Mouse (Mus musculus): ENCODE results near the gene Arcn1.

Gene Arcn1

DNA sequence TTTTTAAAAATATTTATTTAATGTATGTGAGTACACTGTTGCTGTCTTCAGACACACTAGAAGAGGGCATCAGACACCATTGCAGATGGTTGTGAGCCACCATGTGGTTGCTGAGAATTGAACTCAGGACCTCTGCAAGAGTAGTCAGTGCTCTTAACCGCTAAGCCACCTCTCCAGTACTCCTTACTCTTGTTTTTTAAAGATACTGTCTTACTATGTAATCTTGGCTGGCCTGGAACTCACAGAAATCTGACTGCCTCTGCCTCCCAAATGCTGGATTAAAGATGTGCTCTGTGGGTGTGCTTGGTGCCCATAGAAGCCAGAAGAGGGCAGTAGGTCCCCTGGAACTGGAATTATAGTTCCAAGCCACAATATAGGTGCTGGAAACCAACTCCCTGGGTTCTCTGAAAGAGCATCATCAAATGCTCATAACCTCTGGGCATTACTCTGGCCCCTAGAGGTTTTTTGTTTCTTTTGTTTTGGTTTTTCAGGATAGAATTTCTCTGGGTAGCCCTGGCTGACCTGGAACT lies 26.9 kb downstream of the Arcn1 start:
- DNase-seq: no peak

DNA sequence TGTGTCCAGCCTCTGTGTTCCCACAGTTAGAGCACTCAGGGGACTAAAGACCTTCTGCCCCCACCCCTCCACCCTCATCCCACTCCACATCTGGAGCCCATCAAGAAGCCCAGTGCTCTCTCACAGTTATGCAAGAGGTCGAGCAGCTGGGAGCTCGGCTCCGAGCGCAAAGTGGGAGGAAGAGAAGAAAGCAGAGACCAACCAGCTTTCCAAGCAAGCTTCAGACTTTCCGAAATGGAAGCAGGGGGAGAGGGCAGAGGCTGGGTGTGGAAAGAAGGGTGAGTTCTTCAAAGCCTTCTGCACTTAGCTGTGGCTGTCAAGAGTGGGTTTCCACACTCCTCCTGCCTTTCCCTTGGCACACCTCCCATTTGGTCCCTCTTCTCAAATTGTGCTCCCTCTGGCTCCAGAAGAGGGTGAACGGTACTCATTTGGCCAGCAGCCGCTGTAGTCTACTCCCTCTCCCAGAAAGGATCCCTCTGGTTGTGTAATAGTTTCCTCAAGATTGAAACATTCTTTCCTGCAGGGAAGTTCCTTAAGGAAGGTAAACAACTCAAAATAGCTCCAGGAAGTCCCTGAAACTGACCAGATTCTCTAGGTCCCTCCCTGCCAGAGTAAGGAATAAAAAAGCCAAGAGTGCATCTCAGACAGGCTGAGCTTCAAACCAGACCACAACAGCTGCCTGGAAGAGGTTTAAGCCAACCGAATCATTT lies 30.2 kb downstream of the Arcn1 start:
- no peak for DNase-seq

DNA sequence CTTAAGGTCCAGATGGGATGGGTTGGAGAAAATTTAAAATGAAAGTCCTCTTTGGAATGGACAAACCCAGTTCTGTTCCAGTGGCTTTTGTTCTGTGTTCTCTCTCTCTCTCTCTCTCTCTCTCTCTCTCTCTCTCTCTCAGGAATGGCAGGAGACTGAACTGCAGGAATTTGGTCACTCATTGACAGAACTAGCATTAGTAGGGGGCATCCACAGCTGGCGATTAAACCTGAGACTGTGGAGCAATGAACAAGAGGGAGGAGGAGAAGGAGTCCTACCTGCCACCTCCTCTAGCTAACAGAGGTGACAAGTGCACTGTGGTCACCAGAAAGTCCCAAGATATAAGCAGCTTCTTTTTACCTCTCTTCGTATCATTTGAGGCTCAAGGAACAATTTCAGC lies 31.3 kb downstream of the Arcn1 start:
- no peak for DNase-seq

DNA sequence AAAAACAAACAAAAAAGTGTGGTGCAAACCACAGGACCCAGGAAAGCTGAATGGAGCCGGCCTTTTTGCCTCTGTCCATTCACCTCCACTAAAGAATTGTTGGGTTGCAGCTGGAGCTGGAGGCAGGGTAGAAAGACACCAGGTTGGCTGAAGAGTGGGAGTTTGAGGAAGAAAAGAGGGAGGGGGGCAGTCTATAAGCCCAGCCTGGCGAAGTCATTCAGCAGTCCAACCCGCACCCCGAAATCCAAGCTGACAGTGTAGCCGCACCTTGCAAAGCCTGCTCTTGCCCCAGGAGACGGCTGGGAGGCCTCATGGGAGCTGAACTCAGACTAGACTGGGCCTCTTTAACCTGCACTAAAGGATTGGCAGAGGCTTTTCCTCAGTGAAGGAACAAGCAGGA lies 31.8 kb downstream of the Arcn1 start:
- no peak for DNase-seq

DNA sequence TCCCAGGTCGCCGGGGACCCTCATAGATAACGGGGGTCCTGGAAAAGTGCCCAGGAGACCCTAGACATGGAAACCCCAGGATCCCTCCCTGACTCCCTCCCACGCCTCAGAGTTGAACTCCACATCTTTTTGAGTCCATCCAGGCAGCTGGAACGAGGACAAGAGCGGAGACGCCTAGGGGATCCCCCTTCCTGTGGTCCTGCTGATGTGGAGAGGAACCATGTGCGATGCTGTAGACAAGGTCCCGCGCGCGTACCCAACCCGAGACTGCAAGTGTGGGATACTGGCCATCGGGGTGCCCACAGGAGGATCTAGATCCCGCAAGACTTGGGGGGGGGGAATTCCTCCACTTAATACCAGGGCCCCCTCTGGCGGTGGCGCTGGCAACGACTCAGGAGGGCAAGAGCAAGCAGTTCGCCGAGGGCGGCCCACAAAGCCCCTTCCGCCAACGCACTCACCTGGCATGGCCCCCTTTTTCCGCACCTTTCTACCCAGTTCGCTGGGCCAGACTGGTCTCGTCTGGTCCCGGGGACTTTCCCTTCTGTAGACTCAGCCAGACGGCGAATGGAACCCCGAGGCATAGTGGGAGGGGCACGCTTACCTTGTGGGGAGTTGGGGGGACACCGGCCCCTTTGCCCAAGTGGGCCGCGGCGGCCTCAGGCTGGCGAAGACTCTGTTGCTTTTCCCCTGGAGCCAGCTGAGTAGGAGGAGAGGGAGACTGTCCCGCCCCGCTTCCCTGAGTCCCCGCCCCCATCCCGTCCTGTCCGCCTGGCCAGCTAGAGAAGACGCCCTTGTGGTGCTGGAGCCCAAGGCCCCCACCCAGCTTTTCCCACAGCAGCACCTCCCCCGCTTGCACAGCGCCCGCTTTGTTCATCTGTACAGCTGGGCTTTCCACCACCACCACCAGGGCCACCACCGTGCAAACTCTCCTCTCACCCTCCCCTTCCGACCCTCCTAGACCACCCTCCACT lies 32.8 kb downstream of the Arcn1 start, which contains the start of gene Phldb1:
TSS of gene Phldb1 (minus strand) at position 675 of the 971 bp plus-strand sequence.
- peak; percentile 89 for DNase-seq

DNA sequence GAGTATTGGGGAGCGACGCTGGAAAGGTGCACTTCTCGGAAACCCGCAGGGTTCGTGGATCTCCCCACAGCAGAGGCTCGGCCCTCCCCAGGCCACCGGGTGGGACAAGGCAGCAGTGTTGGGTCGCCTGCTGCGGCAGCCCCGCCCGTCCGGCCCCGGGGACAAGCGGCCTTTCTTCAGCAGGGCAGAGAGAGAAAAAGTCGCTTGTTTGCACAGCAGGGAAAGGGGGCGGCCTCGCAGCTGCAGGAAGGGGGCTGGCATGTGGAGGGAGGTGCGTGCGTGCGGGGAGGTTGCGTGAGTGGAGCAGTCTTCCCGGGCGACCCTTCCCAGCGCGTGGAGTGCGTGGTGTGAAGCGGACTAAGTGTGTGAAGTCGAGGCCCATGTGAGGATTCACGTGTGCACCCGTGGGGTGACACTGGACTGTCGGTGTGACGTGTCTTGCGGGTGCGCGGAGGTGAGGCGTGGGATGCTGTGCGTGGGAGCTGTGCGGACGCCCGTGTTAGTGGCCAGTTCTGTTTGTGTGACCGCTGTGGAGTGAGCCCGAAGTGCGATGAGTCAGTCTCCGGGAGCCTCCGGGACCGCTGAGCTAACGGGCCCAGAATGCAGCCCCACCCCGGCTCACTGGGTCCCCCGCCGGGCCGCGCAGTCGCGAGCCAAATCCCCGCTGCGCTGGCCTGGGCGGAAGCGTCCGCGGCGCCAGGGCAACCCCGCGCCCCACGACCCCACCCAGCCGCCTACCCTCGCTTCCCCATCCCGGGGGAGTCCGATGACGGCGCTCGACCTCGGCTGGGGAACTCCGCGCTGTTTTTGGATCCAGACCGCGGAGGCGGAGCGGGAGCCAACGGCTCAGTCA lies 33.7 kb downstream of the Arcn1 start:
- peak; percentile 86 for DNase-seq

DNA sequence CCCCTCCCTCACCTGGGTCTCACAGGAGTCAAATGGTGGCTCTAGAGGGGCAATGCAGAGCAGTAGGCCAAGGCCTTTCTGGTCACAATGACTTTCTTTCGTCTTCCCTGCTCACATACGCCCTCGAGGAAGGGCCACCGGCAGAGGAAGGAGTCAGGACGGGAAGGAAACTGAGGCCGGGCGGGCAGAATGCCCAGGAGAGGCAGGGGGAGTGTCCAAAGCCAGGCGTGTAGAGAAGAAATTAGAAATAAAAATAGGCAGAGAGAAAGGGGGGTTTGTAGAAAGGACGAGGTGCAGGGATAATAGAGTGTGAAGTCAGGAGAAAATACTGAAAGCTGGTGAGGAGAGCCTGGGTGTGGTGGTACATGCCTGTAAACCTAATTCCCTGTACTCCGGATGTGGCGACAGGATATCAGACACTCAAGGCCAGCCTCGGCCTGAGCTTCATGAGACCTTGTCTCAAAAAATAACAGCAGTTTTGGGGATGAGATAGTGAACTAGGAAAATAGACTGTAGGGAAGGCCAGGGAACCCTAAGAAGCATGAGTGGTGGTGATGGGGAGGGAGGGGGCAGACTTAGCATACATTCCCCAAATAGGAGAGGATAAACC lies 34.6 kb downstream of the Arcn1 start:
- DNase-seq: no peak

DNA sequence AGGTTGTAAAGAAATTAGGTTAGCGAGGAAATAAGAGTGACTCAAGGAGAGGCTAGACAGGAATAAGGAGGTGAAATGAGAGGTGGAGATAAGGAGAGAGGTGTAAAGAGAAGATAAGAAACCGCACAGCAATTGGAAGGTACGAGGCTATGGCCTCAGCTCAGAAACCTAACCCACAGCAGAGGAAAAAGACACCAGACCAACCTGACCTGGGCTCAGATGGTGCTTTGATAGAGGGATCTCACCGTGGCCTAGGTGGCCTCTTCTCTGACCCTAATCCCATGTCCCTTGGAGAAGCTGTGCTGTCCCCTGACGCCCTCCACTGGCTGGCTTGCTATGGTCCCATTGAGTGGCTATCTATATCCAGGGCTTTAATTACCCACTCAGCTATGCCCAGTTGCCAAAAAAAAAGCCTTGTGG lies 35.5 kb downstream of the Arcn1 start:
- DNase-seq: no peak

DNA sequence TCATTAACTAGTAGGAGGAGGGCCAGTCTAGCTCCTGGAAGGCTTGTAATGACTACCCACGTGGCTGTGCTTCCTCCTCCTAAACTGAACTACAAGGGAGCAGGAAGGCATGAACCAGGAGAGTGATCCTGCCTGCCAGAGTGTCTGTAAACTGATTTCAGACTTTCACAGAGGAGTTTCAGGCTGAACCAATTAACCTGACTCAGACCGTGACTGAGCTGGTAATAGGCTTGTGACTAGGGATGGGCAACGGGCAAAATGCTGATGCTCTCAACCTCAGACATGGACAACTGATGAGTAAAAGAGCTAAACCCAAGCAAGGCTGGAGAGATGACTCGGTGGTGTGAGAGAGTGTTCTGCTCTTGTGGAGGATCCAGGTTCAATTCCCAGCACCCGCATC lies 40.2 kb downstream of the Arcn1 start:
- no peak for DNase-seq

DNA sequence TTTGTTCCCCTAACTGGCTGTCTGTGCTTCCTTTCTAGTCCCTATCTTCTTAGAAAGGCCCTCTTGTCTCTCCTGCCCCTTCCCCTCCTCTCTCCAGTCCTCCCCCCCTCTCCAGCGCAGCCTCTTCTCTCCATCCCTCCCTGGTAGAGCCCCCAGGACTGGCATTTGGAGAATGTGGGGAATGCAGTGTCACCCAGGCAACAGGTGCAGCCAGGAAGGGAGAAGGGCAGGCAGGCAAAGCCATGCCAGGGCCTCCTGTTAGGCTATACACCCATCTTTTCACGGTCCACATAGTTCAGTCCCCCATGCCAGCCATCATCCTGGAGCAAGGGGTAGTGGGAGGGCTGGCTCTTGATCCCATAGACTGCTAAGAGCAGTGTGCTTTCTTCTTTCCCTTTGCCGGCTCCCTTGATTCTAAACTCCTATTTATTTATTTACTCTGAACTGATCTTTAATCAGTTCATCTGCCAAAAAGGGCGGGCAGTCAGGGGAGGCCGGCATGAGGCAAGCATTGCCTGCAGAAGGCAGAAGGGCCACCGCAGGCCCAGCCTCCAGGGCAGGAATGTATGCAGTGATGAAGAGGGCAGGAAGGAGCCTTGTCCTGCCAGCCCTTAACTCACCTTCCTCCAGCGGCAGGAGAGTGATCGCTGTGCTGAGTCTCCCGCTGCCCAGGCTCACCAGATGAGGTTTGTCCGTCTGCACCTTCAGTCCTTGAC lies 41.1 kb downstream of the Arcn1 start:
- DNase-seq: no peak

DNA sequence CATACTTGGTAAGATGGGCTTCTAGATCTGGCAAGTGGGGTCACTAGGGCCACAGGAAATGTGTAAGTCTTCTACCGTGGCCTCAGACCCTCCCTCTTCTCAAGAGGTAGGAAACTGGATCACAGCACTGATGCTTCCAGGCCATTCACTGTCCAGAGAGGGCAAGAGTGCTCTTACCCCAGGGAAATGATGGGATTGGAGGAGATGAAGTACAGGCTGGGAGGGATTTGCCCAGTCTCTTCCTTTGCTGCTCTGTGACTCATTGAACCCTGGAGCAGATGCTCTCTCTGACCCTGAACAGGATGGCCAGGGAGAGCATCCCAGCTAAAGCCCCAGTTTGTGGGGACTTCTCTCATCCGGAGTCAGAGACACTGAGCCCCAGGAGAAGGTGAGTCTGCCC lies 43.0 kb downstream of the Arcn1 start:
- no peak for DNase-seq

DNA sequence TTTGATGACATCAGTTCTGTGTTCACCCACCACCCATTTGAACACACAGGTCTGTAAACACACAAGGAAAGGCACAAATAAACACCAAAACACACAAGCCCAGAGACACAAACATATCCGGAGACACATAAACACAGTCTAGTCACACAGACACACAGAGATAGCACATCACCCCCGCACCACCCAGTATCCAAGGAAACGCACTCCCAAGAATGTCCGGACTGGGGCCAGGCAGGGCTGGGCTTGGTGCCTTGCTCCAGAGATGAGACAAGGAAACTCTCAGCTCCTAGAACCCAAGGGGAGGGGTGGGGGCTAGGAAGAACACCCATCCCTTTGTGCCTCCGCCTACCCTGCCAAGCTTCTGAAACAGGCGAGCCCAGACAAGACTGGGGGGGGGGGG lies 43.4 kb downstream of the Arcn1 start:
- DNase-seq: peak; percentile 77

DNA sequence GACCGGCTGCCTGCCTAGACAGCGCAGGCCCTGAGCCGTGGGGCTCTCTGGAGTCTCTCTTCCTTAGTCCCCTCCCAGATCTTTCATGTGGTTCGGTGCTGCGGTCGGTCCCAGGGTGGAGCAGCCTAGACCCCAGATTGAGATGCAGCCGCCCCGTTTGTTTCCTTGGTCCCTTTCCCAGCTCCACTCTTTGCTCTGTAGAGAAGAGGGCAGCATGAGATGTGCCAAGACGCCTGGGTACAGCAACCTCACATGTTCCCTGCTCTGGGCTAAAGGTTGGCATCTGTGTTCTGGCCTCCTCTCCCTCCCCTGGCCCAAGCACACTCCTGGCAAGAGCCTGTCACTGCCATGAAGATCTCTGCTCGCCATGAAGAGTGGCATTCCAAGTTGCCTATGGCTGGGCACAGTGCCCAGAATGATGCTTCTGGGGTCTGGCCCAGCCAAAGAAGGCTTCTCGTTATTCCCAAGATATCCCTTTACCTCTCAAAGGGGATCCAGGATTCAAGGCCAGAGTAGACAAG lies 44.1 kb downstream of the Arcn1 start:
- no peak for DNase-seq

DNA sequence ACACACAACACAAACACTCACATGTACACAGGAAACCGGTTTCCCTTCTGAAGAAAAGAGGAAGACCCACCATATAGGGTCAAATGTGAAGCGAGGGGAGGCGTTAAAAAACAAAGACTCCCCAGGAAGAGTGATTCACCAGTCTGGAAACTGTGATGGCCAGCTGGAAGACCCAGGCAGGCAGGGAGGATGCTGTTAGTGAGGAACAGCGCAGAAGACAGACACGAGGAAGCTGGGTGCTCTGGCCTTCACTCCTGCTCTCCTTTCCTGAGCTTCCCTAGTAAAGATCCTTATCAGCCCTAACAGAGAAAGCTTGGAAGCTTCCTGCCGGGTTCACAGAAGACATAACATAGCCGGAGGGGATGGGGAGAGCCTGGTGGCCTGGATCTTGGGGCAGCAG lies 44.6 kb downstream of the Arcn1 start:
- no peak for DNase-seq

DNA sequence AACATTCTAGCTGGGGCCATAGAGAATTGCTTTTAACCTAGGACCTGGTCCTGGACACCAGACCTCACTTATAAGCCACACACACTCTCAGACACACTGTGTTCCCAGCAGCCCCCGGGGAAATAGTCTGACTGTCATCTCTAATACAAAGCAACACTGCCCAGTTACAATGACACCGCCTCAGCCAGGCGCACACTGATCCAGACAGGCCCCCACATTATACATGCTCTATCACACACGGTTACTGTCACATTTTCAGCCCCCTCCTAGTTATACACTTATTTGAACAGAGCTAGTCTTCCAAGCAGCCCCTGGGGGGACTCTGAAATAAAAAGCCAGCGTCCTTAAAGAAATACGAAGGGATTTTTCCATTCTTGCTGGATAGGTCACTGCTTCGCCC lies 45.1 kb downstream of the Arcn1 start:
- DNase-seq: no peak

DNA sequence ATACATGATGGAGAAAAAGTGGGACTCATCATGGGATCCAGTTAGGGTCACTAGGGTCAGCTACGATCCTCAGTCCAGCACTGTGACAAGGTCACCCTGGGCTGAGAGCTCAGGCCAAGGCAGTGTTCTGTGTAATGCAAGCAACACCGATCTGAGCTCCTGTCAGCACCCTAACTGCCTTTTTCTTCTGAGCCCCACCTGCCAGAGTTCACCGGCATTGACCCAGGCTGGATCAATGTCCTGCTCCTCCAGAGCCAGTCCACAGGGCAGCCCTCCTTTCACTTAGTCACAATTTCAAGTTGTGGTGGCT lies 45.8 kb downstream of the Arcn1 start:
- no peak for DNase-seq

DNA sequence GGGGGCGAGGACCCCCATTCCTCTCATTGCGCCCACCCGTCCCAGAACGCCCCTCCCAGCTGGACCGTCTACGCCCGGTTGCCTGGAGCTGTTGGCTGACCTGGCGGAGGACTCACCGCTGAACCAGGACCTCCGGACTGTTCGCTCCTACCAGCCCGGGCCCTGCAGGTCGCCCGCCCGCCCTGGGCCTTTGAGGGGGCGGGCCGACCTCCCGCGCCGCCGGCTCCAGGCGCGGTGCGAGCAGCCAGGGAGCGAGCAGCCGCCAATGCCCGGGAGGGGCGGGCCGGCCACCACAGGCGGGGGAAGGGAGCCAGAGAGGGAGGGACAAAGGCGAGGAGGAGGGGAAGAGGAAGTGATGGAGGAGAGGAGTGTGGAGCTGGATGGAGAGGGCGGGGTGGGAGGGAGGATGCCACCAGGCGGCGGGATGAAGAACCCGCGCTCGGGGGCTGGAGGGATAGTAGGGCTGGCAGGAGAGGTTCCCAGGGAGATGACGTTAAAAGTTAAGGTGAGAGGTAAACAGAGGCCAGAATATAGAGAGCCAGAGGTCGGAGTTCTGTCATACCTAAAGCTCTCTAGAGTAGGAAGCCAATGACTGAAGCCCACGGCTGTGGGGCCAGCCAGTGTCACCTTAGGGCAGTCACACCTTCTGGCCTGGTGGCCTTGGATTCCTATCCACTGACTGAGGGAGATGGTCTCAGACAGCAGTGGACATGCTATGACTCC lies 46.3 kb downstream of the Arcn1 start:
- DNase-seq: peak; percentile 91

DNA sequence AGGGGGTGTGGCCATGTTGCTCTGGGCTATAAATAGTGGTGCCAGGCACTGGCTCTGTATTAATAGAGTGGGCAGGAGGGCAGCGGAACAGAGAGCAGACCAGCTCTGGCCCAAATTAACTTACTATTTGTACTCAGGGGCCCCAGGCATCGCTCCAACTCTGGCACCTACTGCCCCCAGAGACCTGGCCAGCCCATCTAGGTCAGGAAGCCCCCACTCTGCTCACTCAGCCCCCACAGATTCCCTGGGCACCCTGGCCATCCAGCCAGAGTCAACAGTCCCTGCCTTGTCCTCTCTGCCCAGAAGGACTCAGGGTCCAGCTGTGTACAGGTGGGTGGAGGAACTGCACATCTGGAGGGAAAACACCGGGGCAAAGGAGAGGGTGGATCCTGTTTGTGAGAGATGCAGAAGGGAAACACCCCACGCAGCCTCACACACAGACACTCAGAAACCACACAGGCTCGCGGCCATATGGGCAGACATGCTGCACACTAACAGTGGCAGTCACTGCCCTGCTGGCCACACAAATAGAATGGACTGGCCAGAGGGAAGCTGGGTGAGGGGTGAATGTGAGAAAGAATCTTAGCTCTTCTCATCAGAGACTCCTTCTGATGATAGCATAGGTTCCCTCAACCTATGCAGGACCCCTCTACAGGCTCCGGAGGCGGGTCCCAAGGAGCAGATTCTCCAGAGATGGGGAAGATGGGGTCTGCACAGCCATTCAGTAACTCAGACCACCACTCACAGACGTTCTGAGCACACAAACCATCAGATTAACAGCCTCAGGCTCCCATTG lies 47.1 kb downstream of the Arcn1 start:
- peak; percentile 63 for DNase-seq

DNA sequence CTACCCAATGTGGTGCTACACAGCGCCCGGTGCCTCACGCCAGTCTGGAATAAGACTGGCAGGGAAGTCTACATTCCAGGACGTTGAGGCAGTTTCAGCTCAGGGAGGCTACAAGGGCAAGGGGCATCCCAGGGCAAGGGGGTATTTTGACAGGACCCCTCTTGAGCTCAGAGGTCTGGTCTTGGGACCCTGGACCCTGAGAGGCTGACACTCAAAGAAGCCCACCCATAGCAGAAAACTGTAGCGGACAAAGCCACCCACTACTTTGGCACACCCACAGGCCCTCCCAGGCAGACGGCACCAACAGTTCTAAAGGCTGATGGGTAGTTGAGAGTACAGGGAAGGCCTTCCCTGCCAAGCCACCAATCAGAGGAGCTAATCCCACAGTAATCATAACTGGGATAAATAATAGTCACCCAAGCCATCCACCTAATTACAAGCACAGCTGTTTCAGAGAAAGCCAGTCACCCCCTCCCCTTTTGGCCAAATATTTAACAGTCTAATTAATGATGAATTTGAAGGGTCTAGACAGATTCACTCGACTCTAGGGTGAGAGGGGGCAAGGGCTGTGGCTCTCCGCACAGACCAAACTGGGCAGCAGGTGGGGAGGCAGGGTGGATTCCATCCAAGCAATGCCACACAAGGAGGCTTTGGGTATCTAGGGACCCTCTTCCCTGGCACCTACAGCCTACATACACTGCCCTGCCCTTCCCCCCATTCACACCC lies 47.9 kb downstream of the Arcn1 start:
- no peak for DNase-seq
